Mouse (Mus musculus): ENCODE data around the gene Etfbkmt. TPM values are rescaled to one million over a fixed set of nuclear protein-coding genes. Genes with fewer than 3 reads are reported as not detected.
"Not testable (repeated sequence)": the region's sequence is repeated elsewhere in the genome, so short reads cannot be mapped to it uniquely, and the experiment has no call there.

Etfbkmt gene
- 19.7 and 27.1 TPM in 2 replicates for total RNA-seq (2017)

- no peak for ATAC-seq (replicated peaks; ENCODE audit: low read depth, poor library complexity, severe bottlenecking)
Measured at GRCm38 (mm10) chr6:149139471-149139870, at the start of gene Etfbkmt. Etfbkmt (plus strand) TSS chr6:149139849.

DNA sequence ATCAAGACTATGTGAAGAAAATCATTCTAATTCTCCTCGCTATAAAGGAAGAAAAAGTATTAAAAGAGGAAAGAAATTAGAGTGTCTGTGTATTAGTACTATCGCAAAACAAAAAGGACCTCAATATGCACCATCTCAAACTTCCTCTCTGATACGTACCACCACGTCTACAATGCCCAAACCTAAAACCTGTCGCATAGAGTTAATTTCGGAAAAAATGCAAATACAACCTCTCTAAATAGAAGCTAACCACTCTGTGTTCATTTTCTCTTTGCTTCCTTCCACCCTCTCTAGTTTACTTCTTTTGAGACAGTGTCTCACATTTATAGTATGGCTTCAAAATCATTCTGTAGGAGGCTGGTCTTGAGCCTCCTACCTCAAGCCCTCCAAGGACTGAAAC, 47.2 kb upstream of the Etfbkmt start:
- ATAC-seq (replicated peaks; ENCODE audit: low read depth, poor library complexity, severe bottlenecking), result no peak

DNA sequence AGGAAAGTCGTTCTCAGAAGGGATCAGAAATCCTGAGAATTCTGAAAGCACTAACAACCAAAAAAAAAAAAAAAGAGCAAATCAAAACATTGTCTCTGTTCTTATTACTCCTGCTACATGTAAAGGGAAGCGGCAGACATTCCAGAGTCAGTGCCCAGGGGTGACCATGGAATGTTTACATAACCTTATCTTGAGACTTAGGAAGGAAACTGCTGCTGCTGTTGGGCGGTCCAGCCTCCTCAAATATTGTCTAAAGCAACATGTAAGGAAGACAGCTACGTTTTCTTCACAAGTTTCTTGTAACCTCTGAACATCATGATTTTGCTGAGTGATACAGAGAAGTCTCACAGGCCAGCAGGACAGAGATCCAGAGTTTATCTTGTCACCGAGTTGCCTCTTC, 46.2 kb upstream of the Etfbkmt start:
- no peak for ATAC-seq (replicated peaks; ENCODE audit: low read depth, poor library complexity, severe bottlenecking)

DNA sequence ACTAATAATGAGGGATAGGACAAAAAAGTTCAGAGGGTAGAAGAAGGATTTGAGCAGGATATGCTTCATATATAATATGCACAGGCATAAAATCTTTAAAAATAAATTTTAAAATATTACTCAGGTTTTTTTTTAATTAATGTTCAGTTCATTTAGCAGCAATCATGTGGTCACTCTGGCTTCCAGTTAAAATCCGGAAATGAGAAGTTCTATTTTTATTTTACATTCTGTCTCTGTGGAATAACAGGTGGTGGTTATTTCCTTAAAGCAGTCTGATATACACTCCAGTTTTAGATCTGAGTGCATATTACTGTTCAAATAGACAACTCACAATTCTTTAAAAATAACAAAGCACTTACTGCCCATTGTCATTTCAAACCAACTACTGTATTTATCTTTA, 45.1 kb upstream of the Etfbkmt start:
- ATAC-seq (replicated peaks; ENCODE audit: low read depth, poor library complexity, severe bottlenecking), result no peak

- no peak for ATAC-seq (replicated peaks; ENCODE audit: low read depth, poor library complexity, severe bottlenecking)
Measured at GRCm38 (mm10) chr6:149095389-149095788, 44.3 kb upstream of the Etfbkmt start.

DNA sequence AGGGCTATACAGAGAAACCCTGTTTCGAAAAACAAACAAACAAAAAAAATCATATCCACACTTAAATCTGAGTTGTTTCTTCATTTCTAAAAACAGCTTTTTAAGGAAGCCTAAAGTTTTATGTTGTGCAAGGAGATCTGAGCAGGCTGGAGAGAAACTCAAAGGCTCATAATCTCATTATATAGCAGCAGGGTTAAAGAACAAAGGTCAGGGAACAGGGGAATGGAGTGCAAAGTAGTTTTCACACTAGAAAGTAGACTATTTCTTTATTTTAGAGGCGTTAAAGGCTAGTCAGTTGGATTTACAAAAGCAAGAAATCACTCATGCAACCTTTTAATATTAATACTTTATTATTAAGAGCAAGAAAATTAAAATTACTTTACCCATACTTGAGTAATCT, 43.4 kb upstream of the Etfbkmt start:
- no peak for ATAC-seq (replicated peaks; ENCODE audit: low read depth, poor library complexity, severe bottlenecking)

DNA sequence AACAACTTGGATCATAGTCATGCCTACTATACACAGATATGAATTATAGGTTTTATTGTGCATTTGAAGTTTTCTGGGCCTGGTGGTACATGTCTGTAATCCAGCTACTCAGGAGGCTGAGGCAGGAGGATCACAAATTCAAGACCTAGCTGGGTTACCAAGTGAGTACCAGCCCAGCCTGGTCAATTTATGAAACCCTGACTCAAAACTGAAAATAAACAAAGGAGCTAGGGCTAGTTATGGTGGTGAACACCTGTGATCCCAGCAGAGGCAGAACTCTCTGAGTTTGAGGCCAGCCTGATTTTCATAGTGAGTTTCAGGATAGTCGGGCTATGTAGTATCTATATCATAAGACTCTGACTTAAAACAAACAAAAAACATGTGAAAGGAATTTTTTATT, 42.4 kb upstream of the Etfbkmt start:
- ATAC-seq (replicated peaks; ENCODE audit: low read depth, poor library complexity, severe bottlenecking), result no peak

- no peak for ATAC-seq (replicated peaks; ENCODE audit: low read depth, poor library complexity, severe bottlenecking)
Measured at GRCm38 (mm10) chr6:149098993-149099392, 40.7 kb upstream of the Etfbkmt start.

- peak; percentile 46 for ATAC-seq (replicated peaks; ENCODE audit: low read depth, poor library complexity, severe bottlenecking)
Measured at GRCm38 (mm10) chr6:149100174-149101075, 39.2 kb upstream of the Etfbkmt start.

GRCm38 (mm10) chr6:149101076-149101942, 38.3 kb upstream of the Etfbkmt start, which contains the start of gene Dennd5b:
Dennd5b (minus strand) TSS chr6:149101680.
- peak; percentile 47 for ATAC-seq (replicated peaks; ENCODE audit: low read depth, poor library complexity, severe bottlenecking)

DNA sequence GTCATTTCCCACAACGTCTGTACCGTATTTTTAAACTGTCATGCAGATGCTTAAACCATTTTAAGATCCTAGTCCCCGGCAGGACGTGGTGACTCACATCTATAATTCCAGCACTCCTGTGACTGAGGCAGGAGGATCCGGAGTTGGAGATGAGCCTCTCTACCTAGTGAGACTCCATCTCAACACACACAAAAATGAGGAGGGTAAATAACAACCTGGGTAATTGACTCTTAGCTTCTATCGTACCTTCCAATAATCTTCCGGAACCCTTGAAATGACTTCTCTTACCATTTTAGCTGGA, 37.8 kb upstream of the Etfbkmt start:
- no peak; the same call in 1 of the 2 replicates for ATAC-seq (replicated peaks; ENCODE audit: low read depth, poor library complexity, severe bottlenecking)

DNA sequence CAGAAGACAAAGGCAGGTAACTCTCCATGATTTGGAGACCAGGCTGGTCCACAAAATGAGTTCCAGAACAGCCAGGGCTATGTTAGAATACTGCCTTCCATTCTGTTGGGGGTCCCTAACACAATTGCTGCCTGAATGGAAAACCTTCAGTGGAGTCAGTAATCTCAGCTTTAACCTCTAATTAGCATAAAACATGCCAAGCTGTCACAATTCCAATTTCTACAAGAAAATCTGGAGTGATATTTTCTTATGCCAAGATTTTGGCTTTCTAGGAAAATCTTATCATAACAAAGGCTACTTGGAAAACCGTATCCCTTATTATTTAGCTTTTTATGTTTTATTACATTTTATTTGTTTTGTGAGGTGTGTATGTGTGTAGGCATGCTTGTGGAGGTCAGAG, 36.2 kb upstream of the Etfbkmt start:
- ATAC-seq (replicated peaks; ENCODE audit: low read depth, poor library complexity, severe bottlenecking), result no peak

GRCm38 (mm10) chr6:149107615-149108014, 32.0 kb upstream of the Etfbkmt start:
- no peak for ATAC-seq (replicated peaks; ENCODE audit: low read depth, poor library complexity, severe bottlenecking)

DNA sequence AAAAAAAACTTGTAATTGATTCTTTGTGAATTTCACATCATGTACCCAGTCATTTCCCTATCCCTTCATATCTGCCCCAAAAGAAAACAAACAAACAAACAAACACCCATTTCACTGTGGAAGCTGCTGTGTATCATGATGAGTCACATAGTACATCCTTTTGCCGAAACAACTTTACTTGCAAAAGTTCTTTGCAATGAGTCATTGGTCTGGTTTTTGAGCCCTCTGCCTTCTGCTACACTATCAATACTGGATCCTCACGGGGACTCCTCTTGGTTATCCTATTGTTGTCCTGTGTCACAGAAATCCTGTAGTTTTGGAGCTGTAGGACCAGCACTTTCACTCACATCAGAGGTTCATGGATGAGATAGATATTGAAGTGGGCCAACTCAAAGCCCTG, 30.7 kb upstream of the Etfbkmt start:
- no peak for ATAC-seq (replicated peaks; ENCODE audit: low read depth, poor library complexity, severe bottlenecking)

- no peak for ATAC-seq (replicated peaks; ENCODE audit: low read depth, poor library complexity, severe bottlenecking)
Measured at GRCm38 (mm10) chr6:149116992-149117391, 22.7 kb upstream of the Etfbkmt start.

DNA sequence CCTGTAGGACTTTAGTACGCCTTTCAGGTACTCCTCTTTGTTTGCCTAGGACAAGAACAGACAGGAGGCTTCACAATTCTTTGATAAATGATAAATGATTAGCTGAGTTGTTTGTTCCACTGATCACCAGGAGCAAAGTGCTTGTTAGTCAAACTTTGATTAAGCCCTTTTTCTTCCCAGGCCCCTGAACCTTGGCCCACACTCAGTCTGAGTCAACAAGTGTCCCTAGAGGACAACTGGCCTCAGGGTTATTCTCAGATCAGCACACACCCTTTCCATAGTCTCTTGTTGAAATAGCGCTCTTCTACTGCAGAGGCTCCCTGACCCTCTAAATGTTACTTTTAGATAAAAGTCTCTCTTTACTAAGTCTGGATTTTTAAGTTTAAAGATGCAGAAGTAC, 20.7 kb upstream of the Etfbkmt start:
- ATAC-seq (replicated peaks; ENCODE audit: low read depth, poor library complexity, severe bottlenecking), result no peak

DNA sequence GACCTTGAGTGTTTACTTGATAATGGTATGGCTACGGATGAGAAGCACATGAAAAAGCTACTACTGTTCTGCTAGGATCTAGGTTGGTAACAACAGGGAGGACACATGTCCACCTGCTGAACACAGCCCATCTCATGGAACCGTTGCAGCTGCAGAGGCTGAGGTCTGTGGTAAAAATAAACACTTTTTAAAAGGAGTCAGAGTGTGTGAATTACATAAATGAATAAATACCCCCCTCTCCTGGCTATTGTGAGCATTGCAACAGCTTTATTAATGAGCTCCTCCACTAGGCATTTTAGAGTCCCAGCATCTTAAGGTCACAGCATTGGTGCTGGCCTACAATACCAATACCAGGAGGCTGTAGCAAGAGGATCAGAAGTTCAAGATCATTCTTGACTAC, 19.8 kb upstream of the Etfbkmt start:
- peak; percentile 97 for ATAC-seq (replicated peaks; ENCODE audit: low read depth, poor library complexity, severe bottlenecking)

DNA sequence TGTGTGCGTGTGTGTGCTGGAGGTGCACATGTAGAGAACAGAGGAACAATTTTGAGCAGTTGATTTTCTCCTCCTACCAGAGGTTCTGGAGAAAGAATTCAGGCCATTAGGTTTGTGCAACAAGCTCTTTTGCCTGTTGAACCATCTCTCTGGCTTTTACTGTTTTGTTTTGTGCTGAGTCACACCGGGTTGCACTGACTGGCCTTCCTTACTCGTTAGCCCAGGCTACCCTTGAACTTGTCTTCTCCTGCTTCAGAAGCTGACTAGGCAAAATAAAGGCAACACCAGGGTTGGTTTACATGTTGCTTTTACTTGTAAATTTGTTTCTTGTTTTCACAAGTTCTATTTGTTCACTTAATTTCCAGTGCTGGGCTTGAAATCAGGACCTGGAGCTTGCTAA, 16.6 kb upstream of the Etfbkmt start:
- no peak for ATAC-seq (replicated peaks; ENCODE audit: low read depth, poor library complexity, severe bottlenecking)

DNA sequence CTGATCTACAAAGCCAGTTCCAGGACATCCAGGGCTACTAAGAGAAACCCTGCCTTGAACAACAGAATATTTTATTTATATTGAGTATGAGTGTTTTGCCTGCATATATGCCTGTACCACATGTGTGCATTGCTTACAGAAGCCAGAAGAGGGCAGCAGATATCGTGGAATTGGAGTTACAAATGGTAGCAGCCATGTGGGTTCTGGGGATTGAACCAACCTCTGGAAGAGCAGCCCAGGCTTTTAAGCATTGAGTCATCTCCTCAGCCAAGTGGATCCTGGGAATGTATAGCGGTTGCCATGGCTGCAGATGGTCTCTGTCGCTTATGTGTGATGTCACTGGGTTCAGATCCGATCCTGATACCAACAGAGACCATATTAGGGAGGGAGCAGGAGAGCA, 13.0 kb upstream of the Etfbkmt start:
- ATAC-seq (replicated peaks; ENCODE audit: low read depth, poor library complexity, severe bottlenecking), result peak; percentile 95

GRCm38 (mm10) chr6:149129870-149130269, 9.8 kb upstream of the Etfbkmt start, which contains the start of gene Gm10203:
Gm10203 (plus strand) TSS chr6:149130170.
- ATAC-seq (replicated peaks; ENCODE audit: low read depth, poor library complexity, severe bottlenecking), result not testable (repeated sequence)

GRCm38 (mm10) chr6:149131111-149131510, 8.5 kb upstream of the Etfbkmt start:
- ATAC-seq (replicated peaks; ENCODE audit: low read depth, poor library complexity, severe bottlenecking), result no peak
